Mouse (Mus musculus) lung, embryonic 16.5 days (tissue): Measurements from ENCODE around the gene 1700001C19Rik. TPM values are rescaled to one million over a fixed set of nuclear protein-coding genes. Genes with fewer than 3 reads are reported as not detected.

Source experiments
- ATAC-seq: fragments of 200-750 bp; cut with Nextera tagmentation; 2 replicates; pipeline ENCODE4 v1.8.0; 2017; ENCODE audit warnings: low read depth, mild to moderate bottlenecking, moderate library complexity
- H3K27ac ChIP-seq: fragments of 300-500 bp; sonication (generic); 2 replicates; pipeline ENCODE4 v1.5.1; 2014; ENCODE audit warnings: mild to moderate bottlenecking, control low read depth, low read length
- H3K27me3 ChIP-seq: fragments of 300-500 bp; sonication (generic); 2 replicates; pipeline ENCODE4 v1.6.1; 2014; ENCODE audit warnings: low read depth, low read length, mixed read lengths; ENCODE audit not compliant: control insufficient read depth, insufficient read depth
- H3K36me3 ChIP-seq: fragments of 300-500 bp; sonication (generic); 2 replicates; pipeline ENCODE4 v1.6.1; 2014; ENCODE audit warnings: low read length; ENCODE audit not compliant: control insufficient read depth, insufficient read depth
- H3K4me1 ChIP-seq: fragments of 300-500 bp; sonication (generic); replicated peaks from 2 replicates; pipeline ENCODE4 v1.6.1; 2014; ENCODE audit warnings: low read length, mixed read lengths; ENCODE audit not compliant: control insufficient read depth, insufficient read depth
- H3K4me2 ChIP-seq: fragments of 300-500 bp; sonication (generic); 2 replicates; pipeline ENCODE4 v1.6.1; 2014; ENCODE audit warnings: low read depth, low read length, control low read depth
- H3K4me3 ChIP-seq: fragments of 300-500 bp; sonication (generic); 2 replicates; pipeline ENCODE4 v1.5.1; 2014; ENCODE audit warnings: mild to moderate bottlenecking, low read length, control low read depth
- H3K9ac ChIP-seq: fragments of 300-500 bp; sonication (generic); 2 replicates; pipeline ENCODE4 v1.6.1; 2014; ENCODE audit warnings: low read length, control low read depth
- H3K9me3 ChIP-seq: fragments of 300-500 bp; sonication (generic); 2 replicates; pipeline ENCODE4 v1.6.1; 2016; ENCODE audit warnings: low read length; ENCODE audit not compliant: control insufficient read depth
- WGBS: fragments of 180-500 bp; shearing (Covaris S2); extraction: QIAGEN DNeasy Blood & Tissue Kit; methylation state at CpG from one replicate; pipeline ENCODE4 v1.1.7; 2014; 5-methylcytosine and 5-hydroxymethylcytosine counted together
- polyA plus RNA-seq: library from polyadenylated mRNA; unstranded; fragments of >200 nt; fragmentation: Nextera tagmentation; extraction: Ambion mirVana; gene quantifications from 2 replicates; pipeline ENCODE4 v1.2.1, GENCODE M21; 2015

The 1700001C19Rik gene
- polyA plus RNA-seq, 1 experiment from 2014 or later: not detected

GRCm38 (mm10) chr17:47442271-47442670, 5.1 kb upstream of the 1700001C19Rik start:
- no peak for ATAC-seq
- Histone ChIP-seq H3K4me3 (no peak overlapping the region), H3K9ac (no peak overlapping the region), H3K27ac (no peak overlapping the region), H3K27me3 (no peaks in the 10 kb centered on the region), H3K4me2 (no peak overlapping the region), H3K9me3 (no peaks in the 10 kb centered on the region), H3K36me3 (no peaks in the 10 kb centered on the region), H3K4me1 (peaks cover 34% of the 10 kb centered on the region)
- 87% methylated on average over 3 of the region's 3 CpGs for WGBS

GRCm38 (mm10) chr17:47441296-47442051, 4.3 kb upstream of the 1700001C19Rik start:
- peaks cover 34% of the 10 kb centered on the region for H3K4me1 ChIP-seq
- 64% methylated on average over 19 of the region's 19 CpGs for WGBS
- ATAC-seq: no peak
- H3K4me3 ChIP-seq: no peak overlapping the region
- peaks cover 4% of the 10 kb centered on the region for H3K27me3 ChIP-seq
- no peak overlapping the region for H3K9ac ChIP-seq
- no peak overlapping the region for H3K27ac ChIP-seq
- H3K9me3 ChIP-seq: no peaks in the 10 kb centered on the region
- H3K4me2 ChIP-seq: no peak overlapping the region
- H3K36me3 ChIP-seq: no peaks in the 10 kb centered on the region

GRCm38 (mm10) chr17:47440359-47440890, 3.2 kb upstream of the 1700001C19Rik start:
- Histone ChIP-seq H3K4me3 (no peak overlapping the region), H3K9ac (no peak overlapping the region), H3K36me3 (no peaks in the 10 kb centered on the region), H3K4me1 (peaks cover 30% of the 10 kb centered on the region), H3K27ac (no peak overlapping the region), H3K27me3 (peaks cover 6% of the 10 kb centered on the region), H3K4me2 (no peak overlapping the region), H3K9me3 (no peaks in the 10 kb centered on the region)
- ATAC-seq: no peak
- 26% methylated on average over 9 of the region's 9 CpGs for WGBS

- no peak for ATAC-seq
- peak overlapping the region; percentile 51 for H3K27ac ChIP-seq
These were observed 2.3 kb upstream of the 1700001C19Rik start for GRCm38 (mm10) chr17:47439396-47440028.

GRCm38 (mm10) chr17:47438611-47439010, 1.4 kb upstream of the 1700001C19Rik start:
- H3K4me2 ChIP-seq: peak overlapping the region; percentile 67

More at GRCm38 (mm10) chr17:47439396-47440028, 2.3 kb upstream of the 1700001C19Rik start:
- peak overlapping the region; percentile 15; the same call in 1 of the 2 replicates for H3K4me2 ChIP-seq
- H3K9me3 ChIP-seq: no peaks in the 10 kb centered on the region
- H3K9ac ChIP-seq: no peak overlapping the region
- peaks cover 30% of the 10 kb centered on the region for H3K4me1 ChIP-seq
- WGBS: 28% methylated on average over 9 of the region's 9 CpGs
- H3K4me3 ChIP-seq: no peak overlapping the region
- no peaks in the 10 kb centered on the region for H3K36me3 ChIP-seq
- peaks cover 6% of the 10 kb centered on the region for H3K27me3 ChIP-seq

GRCm38 (mm10) chr17:47436156-47436906, 845 bp downstream of the 1700001C19Rik start, which contains the start of gene AI661453:
Gene AI661453, plus strand, starts transcription at chr17:47436615.
- H3K4me1 ChIP-seq: peaks cover 23% of the 10 kb centered on the region
- H3K36me3 ChIP-seq: no peaks in the 10 kb centered on the region
- H3K9ac ChIP-seq: peak within 1 kb of the TSS; percentile 70
- H3K9me3 ChIP-seq: no peaks in the 10 kb centered on the region
- peak within 1 kb of the TSS; percentile 57 for H3K4me3 ChIP-seq
- 1% methylated on average over 39 of the region's 45 CpGs for WGBS
- H3K27me3 ChIP-seq: peaks cover 6% of the 10 kb centered on the region
- peak; percentile 92 for ATAC-seq
- peak within 1 kb of the TSS; percentile 65 for H3K27ac ChIP-seq
- H3K4me2 ChIP-seq: peak within 1 kb of the TSS; percentile 67

More at GRCm38 (mm10) chr17:47438611-47439010, 1.4 kb upstream of the 1700001C19Rik start:
- WGBS: 64% methylated on average over 6 of the region's 6 CpGs
- Histone ChIP-seq H3K4me1 (peaks cover 24% of the 10 kb centered on the region), H3K4me3 (peak overlapping the region; percentile 57), H3K9me3 (no peaks in the 10 kb centered on the region), H3K27ac (peak overlapping the region; percentile 51), H3K36me3 (no peaks in the 10 kb centered on the region), H3K27me3 (peaks cover 6% of the 10 kb centered on the region), H3K9ac (peak overlapping the region; percentile 11)
- no peak for ATAC-seq

GRCm38 (mm10) chr17:47430815-47431214, 6.4 kb downstream of the 1700001C19Rik start:
- Histone ChIP-seq H3K36me3 (no peaks in the 10 kb centered on the region), H3K27me3 (no peaks in the 10 kb centered on the region), H3K4me3 (no peak overlapping the region), H3K9ac (no peak overlapping the region), H3K4me1 (peaks cover 10% of the 10 kb centered on the region), H3K4me2 (no peak overlapping the region), H3K9me3 (no peaks in the 10 kb centered on the region), H3K27ac (no peak overlapping the region)
- no peak for ATAC-seq
- WGBS: 60% methylated on average over 5 of the region's 5 CpGs

- ATAC-seq: peak; percentile 88
- Histone ChIP-seq H3K4me3 (no peak overlapping the region), H3K4me1 (peaks cover 14% of the 10 kb centered on the region), H3K9me3 (no peaks in the 10 kb centered on the region), H3K27me3 (no peaks in the 10 kb centered on the region), H3K4me2 (peak overlapping the region; percentile 26), H3K27ac (no peak overlapping the region), H3K36me3 (no peaks in the 10 kb centered on the region), H3K9ac (peak overlapping the region; percentile 14; the same call in 1 of the 2 replicates)
- 6% methylated on average over 8 of the region's 8 CpGs for WGBS
These were observed 8.3 kb downstream of the 1700001C19Rik start for GRCm38 (mm10) chr17:47428831-47429304.
